In the genomic region with DNA sequence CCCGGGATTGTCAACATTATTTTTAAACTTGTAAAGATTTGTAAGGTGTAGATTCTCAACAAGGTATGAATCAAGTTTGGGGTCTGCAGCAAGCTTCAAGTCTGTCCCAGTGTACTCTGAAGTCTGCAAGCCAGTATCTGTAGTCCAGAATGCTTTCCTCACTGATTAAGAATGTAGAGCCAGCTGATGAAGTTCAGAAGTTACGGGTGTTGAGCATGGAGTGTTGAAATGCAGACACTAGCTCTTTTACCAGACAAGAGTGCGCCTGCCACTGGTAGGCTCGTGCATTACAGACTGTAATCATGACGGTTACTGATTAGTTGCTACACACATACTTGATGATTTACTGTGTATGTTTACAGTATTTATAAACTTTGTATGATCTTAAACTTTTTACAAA, we compare ENCODE assay signal across 12 mouse cellular contexts.
"Had no signal": no experiment of that assay in that cellular context is flagged by ENCODE, and none has a peak within 500 bp of the region (broad histone marks: within the 10 kb centered on the region; RNA-seq: fewer than 3 reads in every experiment).

No protein-coding gene starts in this region.

- H3K9ac ChIP-seq: limb, embryonic 15.5 days; liver, embryonic 13.5 days; midbrain, embryonic 12.5 days; neural tube, embryonic 13.5 days had no signal

- H3K4me3 ChIP-seq: limb, embryonic 15.5 days; liver, embryonic 13.5 days; midbrain, embryonic 12.5 days; neural tube, embryonic 13.5 days had no signal

- ATAC-seq: midbrain, embryonic 16.5 days had no signal

- H3K4me2 ChIP-seq: limb, embryonic 15.5 days; liver, embryonic 13.5 days; midbrain, embryonic 12.5 days; neural tube, embryonic 13.5 days had no signal

- H3K27ac ChIP-seq: limb, embryonic 15.5 days; liver, embryonic 13.5 days; midbrain, embryonic 12.5 days; neural tube, embryonic 13.5 days had no signal

- H3K27me3 ChIP-seq: limb, embryonic 15.5 days; liver, embryonic 13.5 days; midbrain, embryonic 12.5 days; neural tube, embryonic 13.5 days had no signal

- H3K4me1 ChIP-seq: limb, embryonic 15.5 days; liver, embryonic 13.5 days; midbrain, embryonic 12.5 days; neural tube, embryonic 13.5 days had no signal

- DNase-seq: layer of hippocampus, adult 9-11 months; layer of hippocampus, postnatal 36 days; liver, embryonic 13.5 days; lung, adult 18-20 months; retina, postnatal 1 day; right cerebral cortex, postnatal 4 days; spleen, adult 18-20 months; thymus, postnatal 36 days had no signal

- H3K9me3 ChIP-seq: limb, embryonic 15.5 days; liver, embryonic 13.5 days; midbrain, embryonic 12.5 days; neural tube, embryonic 13.5 days had no signal
